Mouse (Mus musculus): ENCODE data around the gene Foxn3. TPM values are rescaled to one million over a fixed set of nuclear protein-coding genes. Genes with fewer than 3 reads are reported as not detected.

Gene Foxn3
- total RNA-seq, 2 experiments from 2014 or later = 98.5 to 102 TPM

DNA sequence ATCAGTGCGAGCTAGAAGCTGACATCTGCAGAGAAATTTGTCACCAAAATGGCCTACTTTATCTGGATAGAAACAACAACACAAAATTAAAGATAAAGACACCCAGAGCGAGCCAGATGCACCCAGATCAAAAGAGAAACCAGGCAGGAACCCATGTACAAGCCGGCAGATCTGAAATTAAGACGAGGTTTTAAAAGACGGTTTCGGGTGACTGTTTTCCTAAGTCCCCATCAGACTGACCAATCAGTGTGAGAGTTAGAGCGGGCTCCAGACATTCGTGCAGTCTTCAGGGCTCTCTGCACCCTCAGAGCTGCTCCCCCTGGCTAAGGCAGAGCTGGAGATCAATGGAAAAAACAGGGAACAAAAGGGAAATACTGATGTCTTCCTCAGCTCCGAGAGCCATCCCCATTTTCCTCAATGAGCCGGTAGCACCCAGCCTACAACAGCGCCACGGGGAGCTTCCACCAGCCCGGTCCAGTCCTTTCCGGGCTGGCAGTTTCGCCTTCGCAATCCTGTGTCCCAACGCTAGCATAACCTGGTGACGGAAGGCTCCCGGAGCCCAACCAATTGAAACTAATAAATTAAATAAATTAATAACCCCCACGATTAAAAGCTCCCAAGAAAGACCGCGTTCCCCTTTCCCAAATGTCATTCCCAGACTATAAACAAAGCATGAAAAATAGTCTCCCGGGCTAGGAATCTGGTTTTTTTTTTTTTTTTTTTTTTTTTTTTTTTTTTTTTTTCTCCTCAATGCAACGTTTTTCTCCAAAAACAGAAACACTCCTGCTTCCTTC, 1.1 kb downstream of the Foxn3 start:
- peak; percentile 76 to 82 for DNase-seq

DNA sequence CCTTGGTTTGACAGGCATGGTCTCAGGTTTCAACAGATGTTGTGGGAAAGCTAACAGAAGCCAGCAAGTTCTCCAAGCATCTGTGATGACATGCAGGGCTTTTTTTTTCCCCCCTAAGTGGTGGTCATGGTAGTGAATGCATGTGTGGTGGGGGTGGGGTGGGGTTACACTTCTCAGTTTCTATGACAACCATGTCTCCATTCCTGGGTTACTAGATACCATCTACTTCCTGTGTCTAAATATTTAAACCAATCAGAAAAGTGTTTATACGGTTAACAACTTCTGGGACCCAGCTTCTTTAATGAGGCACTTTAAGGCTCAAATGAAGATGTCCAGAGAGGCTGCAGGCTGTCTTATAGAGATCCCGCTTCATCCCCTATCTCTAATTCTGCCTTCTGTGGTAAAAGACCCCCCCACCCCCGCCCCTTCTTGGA, 2.0 kb downstream of the Foxn3 start:
- peak; percentile 35 to 46 for DNase-seq

DNA sequence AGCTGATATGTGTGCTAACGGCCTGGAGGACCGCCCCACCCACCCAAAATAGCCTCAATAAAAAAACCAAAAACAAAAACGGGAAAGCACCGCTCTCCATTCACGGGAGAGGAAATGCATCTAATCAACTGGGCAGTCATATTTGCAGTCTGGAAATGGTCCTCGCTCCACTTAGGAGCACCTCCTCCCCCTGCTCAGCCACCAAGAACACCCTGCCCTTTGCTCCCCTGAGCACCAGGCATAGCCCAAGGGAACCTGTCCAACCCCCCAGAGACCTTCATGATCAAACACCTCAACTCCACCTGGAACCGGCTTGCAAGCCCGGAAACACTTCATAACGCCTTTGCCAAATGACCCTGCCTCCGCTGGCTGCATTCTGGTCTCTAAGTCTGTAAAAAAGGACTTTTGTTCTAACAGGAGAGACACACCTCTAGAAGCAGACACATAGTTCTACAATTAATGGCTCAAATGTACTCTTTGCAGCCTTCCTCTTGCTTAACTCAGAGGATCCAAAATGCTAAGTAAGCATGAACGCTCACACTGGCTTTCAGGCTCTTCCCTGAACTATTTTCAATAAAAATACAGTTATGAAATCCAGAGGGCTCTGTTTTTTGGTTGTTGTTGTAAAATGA, 2.6 kb downstream of the Foxn3 start:
- peak; percentile 66 to 70 for DNase-seq

DNA sequence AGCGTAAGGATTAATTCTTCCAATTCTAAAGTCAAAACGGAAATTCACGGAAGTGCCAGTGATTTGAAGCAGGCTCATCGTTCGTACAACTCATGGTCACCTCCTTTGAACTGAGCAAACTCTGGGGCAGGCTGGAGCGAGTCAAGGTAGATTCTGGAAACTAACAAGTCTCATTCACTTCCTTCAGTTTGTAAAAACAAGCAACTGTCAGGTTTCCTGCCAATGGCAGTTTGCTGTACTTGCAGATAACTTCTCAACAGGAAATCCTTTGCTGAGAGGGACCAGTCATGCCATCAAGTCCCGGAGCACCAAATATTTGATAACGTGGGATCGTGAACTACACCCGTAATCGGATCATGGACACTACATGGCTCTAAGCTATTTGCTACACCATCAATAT, 3.9 kb downstream of the Foxn3 start:
- DNase-seq = peak; percentile 28 to 34

DNA sequence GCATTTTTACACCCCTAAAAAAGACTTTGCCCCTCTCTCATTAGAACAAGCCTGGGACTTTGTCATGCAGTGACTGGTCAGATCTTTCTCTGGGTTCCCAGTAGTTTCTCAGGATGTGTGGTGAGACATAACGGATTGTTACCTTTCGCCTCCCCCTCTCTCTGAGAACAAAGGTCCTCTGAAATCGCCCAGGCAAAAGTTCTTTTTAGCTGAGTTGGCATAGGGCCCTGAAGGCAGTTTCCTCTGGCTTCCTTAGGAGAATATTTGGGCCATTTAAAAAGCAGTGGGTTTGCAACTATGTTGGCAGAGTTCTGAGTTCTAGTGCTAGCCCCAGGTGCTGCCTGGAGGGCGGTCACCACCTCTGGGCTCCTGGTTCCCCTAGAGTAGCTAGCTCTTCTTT, 4.9 kb downstream of the Foxn3 start:
- DNase-seq = peak in 1 of 2 experiments; percentile 11

DNA sequence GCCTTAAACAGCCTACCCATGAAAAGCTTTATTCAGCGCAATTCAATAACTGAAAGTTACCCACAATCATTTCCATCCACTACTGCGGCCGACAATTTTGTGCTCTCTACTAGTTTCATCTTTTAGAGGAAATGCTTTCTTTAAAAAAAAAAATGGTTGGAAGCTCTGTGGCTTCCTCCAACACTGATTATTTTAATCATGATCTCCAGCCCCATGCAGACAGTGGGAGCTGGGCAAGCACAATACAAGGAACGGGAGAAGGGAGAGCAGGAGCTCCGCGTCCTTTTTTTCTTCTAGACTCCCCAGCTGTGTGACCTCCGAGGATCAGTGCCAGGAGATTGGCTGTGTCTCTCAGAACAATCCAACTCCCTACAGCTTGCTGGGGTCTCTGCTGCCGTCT, 5.9 kb downstream of the Foxn3 start:
- peak; percentile 10 to 26 for DNase-seq

DNA sequence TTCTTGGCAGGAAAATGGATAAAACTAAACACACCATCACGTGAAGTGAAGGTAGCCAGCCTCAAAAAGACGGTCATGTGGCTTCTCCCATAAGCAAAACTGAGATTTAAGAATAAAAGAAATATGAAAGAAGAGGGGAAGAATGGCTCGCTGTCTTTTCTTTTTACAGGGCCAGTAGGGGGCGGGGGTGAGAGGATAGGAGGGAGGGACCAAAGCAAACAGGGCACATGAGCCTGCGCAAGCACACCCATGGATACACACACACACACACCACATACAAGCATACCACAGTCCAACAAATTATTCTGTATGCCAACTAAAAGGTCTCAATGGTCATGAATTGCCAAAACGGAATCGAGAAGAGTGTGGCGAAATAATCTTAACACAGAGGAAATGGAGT, 12.8 kb downstream of the Foxn3 start:
- DNase-seq = no peak

DNA sequence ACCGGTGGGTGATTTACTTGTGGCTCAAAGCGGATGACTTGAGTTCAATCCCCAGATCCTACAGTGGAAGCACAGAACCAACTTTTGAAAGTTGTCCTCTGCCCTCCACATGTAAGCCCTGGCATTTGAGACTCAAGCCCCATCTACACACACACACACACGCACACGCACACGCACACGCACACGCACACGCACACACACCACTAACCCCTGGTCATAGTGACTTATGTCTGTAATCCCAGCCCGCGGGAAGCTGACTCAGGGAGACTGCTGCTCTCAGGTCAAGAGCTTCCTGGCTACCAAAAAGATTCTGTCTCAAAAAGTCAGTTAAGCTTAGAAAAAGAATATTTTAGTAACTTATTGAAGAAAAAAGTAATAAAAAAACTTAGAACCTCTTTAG, 13.6 kb downstream of the Foxn3 start:
- no peak for DNase-seq

DNA sequence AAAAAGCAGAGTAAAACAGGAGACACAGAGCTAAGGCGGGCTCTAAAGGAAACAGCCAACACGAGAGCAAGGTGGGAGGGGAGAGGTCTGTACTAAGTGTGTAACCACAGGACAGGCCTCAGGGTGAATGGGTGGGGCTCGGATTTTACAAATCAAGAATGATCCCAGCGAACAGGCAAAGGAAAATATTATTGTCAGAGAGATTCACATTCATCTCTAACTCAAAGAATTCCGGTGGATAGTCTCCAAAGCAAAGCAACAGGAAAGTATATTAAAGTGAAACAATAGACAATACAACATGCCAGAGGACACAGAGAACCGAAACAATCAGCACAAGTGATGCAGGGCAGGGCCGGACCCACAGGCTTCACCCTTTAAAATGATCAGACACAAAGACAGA, 15.0 kb downstream of the Foxn3 start:
- peak in 1 of 2 experiments; percentile 30 for DNase-seq

DNA sequence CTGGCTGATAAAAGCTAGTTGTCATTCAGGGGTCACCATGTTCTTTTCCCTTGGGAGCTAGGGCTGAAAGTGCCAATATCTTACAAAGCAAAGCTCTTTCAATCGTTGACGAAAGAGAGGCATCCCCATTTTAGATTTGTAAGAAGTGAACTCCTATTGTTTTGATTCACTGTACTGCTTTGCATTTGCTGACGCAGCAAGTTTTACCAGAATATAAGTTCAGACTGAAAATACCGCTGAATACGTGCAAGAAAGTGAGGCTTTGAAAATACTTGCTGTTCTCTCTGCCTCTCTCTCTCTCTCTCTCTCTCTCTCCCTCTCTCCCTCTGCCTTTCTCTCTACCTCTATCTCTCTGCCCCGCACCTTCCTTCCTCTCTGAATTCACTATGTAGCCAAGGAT, 16.1 kb downstream of the Foxn3 start:
- no peak for DNase-seq

DNA sequence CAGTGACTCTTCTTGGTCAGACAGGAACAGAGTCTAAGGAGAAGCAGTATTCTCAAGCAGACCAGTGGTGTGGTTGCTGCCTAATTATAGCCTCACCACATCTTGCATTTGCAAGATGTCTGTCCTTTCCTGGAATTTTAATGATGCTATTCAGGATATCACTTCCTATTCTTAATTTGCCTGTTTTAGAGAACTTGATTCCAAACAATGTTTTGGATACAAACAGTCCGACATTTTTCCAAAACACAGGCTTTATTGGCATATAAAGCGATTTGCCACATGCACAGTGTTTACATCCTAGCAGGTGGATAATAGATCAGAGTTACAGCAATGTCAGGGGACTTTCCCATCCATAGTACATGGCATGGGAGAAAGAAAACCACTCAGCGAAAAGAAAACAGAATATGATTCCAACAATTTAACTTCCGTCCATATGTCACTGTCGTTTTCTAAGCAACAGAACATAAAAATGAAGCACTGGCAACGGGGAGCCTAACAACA, 18.1 kb downstream of the Foxn3 start:
- peak in 1 of 2 experiments; percentile 43 for DNase-seq

DNA sequence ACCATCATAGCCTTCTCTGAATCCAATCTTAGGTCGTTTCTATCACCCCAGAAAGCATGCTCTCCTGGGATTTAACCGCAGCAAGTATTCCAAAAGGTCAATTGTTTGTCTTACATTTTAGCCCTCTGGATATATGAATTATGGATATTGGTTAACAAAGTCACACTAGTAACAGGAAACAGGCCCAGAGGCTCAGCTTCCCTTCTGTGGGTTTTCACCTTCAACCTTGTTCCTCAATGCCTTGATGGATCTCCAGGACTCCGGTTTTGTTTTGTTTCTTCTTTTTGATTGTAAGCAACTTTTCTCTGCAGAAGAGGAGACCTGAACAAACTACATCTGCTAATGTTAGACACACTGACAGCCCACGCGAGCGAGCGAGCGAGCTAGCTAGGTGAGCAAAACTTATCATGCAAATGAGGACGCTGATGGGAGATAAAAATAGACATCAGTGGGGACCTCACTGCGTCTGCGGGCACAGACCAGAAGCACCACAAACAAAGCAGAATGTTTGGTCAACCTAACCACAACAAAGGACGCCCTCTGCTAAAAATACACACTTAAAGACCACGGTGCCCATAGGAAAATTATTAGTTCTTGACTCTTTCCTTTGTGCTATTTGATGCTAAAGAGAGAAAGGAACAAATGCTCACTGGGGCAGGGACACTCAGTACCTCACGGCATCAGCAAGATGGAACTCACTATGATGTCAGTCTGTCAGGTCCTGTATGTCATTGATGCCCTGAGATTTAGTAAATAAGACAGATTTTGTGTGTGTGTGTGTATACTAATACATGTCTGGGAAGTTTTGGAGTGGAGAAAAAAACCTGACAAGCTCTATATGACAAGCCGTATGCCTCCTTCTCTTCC, 18.9 kb downstream of the Foxn3 start:
- no peak for DNase-seq

DNA sequence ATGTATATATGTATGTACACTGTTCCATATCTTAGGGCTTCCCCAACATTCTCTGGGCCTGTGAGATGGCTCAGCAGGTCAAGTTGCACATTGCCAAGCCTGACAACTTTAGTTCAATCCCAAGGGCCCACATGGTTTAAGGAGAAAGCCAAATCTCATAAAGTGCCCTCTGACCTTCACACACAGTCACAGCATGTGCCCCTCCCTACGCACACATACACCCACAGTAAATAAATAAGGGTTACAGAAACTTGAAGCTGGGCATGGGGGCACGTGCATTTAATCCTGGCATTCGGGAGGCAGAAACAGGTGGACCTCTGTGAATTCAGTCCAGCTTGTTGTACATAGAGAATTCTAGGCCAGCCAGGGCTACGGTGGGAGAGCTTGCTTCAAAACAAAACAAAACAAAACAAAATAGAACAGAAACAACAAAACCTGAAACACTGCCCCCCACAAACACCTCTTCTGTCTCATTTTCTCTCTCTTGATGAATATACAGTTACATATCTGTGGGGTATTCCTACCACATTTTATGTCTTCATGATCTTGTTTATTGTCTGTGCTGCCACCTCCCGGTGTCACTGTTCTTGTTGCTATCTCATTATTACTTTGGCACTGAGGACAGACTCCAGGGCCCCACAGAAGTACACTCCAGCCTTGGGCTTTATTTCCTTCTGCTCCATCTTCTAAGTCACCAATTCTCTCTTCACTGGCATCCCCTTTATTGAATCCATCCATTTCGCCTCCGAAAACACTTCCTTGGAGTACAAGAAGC, 19.8 kb downstream of the Foxn3 start:
- no peak for DNase-seq

DNA sequence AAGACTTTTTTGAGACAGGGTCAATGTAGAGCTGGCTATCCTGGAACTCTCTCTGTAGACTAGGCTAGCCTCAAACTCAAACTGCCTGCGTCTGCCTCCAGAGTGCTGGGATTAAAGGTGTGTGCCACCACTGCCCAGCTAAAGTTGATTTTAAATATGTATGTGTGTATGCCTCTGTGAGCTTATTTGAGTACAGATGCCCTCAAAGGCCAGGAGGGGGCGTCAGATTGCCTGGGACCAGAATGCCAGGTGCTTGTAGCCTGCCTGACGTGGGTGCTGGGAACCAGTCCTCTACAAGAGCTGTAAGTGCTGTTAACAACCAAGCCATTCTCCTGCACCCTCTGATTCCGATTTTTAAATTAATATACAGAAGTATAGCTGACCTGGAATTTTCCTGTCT, 23.2 kb downstream of the Foxn3 start:
- DNase-seq = no peak

DNA sequence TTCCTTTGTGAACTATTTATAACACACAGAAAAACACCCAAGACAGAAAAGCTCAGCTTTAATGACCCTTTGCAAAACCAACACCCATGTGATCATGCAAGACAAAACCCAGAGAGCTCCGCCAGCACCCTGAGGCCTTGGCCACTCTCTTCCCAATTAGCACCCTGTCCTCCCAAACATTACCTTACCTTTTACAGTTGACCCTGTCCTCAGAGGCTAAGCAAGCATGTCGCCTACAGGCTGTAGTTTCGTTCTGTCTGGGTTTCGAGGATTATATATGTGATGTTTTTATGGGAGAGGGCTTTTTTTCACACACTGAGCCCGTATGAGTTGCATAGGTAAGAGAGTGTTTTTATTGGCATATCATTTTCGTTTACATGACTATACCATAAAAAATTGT, 26.1 kb downstream of the Foxn3 start:
- no peak for DNase-seq

DNA sequence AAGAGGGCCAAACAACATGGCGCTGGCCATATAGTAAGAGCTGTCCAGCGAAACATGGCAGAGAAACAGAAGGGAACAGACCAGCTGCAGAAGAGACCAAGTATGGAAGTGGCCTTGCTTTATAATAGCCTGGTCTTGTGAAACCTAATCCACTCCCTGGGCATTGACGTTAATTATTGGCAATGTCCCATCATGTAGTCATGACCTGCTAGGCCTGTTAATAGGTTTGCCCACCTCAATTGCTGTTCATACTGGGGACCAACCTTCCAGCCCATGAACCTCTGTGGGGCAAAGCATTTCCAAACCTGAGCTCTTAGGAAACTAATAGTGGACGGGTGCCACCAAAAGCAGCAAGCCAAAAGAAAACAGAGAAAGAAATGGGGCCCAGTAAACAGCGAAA, 27.0 kb downstream of the Foxn3 start:
- DNase-seq = no peak

DNA sequence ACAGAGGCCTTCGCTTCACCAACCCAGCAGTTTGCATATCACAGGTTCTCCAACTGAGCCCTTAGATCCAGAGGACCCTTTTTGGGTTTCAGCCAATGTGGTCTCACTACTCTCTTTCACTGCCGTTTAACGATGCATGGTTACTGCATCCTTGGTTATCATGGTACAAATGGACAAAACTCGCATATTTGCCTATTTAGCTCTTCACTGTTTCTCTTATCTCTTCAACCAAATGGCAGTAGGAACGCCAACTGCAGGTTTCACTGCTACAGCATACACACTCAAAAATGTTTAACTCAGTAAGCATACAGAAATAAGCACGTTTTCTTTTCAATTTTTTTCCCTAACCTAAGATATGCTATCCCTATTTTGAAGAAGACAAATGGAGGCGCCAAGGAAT, 31.0 kb downstream of the Foxn3 start:
- no peak for DNase-seq

DNA sequence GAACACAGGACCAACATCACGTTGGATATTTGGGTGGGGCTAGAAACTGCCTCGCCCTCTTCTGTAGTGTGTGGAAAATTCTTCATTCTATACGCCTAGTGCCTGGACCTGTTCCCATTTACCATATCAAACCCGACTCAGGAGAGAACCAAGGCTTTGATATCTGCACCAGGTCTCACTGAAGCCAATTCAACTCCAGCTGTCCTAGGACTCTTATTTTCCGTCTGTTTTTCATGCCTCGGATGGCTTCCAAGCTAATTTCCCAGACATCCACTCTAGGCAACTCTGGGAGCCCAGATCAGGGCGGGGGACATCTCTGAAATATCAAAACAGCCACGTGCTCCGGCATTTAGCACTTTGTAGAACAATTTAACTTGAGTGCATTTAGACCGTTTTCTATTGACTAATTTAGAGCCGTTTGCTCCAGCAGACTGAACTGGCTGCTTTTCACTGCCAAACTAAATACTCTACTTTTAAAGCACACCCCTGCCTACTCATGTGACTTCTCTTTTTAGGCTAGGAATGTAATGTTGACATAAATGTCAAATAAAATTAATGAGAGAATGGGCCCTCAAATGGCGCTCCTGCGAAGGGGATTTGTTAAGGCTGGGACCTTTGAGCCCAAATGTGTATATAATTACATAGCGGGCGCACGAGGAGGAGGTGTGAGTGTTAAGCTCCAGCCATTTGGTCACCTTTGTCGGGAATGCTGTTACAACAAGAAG, 33.5 kb downstream of the Foxn3 start:
- peak; percentile 52 to 60 for DNase-seq

DNA sequence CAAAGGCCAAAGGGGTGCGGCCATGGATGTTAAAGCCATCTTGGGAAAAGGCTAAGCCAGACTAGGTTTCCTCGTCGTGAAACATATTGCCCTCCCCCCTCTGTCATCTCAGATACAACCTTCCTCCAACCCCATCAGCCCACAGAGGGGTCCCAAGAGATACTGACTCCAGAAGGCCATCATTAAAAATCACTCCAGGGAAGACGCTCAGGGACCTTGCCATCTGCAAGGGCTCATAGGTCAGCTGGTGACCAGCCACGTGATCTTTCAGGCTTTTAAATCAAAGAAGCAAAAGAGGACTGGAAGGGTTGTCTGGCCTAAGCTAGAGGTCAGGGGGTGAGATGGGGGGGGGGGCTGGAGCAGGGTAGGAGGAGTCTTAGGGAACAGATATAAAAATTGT, 34.4 kb downstream of the Foxn3 start:
- no peak for DNase-seq

DNA sequence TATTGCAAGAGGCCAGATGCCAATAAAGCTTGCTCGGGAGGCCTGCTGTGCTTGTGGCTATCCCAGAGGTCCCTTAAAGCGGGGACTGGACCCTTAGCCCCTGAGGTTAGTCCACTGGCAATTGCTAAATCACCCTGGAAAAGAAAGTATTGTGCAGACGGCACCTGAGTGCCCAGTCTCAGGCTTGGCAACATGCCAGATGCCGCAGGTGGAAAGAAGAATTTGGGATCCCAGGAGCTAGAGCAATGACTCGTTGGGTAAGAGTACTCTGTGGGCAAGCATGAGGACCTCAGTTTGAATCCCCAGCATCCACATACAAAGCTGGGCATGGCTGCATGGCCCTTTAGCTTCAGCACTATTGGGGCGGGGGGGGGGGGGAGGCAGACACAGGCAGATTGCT, 35.9 kb downstream of the Foxn3 start:
- no peak for DNase-seq

DNA sequence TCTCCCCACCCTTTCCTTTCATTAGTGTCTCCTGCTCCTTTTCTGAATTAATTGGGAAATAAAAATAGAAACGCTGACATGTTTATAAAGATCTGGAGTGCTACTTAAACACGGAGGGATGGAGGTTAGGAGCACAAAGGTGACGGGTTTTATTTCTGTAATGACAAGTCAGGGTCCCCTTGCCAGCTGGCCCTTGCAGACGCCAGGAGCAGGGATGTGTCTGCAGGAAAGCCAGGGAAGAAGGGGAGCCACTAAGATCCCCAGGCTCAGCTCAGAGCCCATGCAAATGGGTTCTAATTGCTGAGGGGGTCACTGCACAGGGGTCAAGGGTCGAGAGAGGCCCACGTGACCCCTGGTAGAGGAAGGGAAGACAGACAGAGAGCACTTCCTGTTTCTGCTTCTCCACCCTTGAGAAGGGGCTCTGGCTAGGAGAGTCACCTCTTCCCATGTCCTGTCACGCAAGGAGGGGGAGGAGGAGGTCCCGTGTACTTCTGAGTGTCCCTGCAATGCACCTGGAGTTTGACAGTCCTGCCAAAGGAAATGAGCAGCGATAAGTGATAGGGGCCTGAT, 36.7 kb downstream of the Foxn3 start:
- DNase-seq = peak in 1 of 2 experiments; percentile 35

Data from heart, adult 18-20 months (tissue).